Mouse (Mus musculus): ENCODE measurements around the gene E2f7. TPM values are rescaled to one million over a fixed set of nuclear protein-coding genes. Genes with fewer than 3 reads are reported as not detected.

Gene E2f7
- polyA plus RNA-seq, 1 experiment = 0.32 TPM

DNA sequence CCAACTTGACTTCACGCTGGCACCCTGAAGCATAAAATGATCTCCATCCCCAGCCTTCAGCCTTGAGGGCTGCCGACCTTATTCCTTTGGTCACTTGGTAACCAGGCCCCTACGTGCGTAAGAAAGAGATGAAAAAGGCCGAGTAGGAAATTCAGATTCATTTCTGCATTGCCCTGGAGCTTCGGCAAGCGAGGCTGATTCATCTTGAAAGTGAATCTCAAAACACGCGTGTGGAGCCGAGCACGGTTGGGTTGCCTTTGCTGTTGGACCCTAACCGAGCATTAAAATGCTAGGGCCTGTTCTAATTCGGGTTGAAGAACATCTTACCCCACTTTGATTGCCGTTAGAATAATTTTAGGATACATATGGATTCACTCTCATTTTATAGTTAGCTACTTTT lies 28.6 kb downstream of the E2f7 start:
- no peak for DNase-seq (ENCODE audit: low read depth)

DNA sequence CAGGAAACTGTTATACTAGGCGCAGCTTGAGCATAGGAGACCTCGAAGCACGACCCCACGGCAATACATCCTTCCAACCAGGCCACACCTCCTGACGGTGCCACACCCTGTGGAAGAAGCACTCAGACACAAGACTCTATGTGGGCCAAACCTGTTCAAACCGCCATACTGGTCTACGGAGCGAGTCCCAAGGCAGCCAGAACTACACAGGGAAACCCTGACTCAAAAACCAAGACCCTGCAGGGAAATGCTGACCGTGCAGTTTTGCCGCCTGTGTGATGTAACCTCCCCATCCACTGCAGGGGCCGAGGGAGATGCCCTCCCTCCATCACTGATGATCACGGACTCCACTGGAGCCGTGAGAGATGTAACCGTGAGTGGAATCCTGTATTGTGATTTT lies 36.5 kb downstream of the E2f7 start:
- DNase-seq (ENCODE audit: low read depth) = no peak

DNA sequence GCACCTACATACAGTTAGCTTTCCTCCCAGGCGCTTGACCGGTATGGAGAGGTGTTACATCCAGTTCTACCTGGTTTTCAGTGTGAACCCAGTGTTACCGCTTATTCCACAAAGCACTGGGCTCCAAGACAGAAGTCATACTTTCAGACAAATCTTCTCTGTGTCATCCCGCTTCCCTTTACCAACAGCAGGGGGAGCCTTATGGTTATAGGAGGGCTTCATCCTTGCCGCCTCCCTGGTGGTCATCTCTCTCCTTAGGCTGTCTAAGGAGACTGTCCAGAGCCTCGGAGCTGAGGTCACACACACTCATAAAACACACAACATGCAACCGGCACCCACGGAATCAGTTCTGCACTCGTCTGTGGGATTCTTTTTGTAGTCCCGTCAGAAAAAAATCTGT lies 37.4 kb downstream of the E2f7 start:
- no peak for DNase-seq (ENCODE audit: low read depth)

DNA sequence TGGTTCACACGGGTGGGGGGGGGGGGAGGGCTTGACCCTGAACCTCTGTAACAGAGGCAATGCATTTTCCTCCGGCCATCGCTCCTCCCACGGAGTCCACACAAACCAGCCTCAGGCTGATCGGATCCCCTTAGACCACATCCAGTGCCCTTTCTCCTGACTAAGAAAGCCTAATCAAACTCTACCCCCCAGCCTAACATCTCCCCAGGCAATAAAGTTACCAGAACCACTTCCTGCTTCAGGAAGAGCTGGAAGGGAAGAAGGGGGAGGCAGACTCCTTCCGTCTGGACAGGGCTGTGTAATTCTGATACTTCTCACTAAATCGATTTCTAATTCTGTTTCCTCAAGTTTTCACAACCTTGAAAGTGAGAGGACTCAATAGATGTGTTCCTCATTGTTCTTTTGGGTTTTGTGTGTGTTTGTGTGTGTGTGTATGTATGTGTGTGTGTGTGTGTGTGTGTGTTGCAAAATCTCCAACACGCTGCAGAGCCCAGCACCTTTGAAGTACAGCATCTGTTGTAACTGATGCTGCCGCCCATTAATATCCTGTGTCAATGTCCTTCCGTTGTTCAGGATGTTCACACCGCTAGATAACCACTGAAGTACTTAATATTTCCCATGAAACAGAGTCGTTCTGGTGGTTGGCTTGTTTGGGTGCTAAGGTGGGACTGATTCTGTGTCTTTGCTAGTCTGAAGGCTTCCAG lies 43.0 kb downstream of the E2f7 start:
- DNase-seq (ENCODE audit: low read depth) = no peak

DNA sequence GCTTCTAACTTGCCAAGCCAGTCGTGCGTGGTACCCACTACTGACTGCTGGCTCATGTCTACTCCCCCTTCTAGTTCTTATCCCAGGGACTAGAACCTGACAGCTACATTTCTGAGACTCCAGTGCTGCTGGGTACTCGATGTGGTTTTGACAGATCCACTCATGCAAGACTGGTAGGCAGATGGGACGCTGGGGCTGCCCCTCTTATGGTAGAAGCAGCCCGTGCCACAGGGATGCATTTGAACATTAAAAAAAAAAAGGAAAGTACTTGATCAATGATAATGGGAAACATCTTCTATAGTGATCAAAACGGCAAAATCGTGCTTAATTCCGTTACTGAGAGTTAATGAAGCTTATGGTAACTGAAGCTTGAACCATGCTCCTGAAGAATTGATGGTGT lies 44.4 kb downstream of the E2f7 start:
- no peak for DNase-seq (ENCODE audit: low read depth)

DNA sequence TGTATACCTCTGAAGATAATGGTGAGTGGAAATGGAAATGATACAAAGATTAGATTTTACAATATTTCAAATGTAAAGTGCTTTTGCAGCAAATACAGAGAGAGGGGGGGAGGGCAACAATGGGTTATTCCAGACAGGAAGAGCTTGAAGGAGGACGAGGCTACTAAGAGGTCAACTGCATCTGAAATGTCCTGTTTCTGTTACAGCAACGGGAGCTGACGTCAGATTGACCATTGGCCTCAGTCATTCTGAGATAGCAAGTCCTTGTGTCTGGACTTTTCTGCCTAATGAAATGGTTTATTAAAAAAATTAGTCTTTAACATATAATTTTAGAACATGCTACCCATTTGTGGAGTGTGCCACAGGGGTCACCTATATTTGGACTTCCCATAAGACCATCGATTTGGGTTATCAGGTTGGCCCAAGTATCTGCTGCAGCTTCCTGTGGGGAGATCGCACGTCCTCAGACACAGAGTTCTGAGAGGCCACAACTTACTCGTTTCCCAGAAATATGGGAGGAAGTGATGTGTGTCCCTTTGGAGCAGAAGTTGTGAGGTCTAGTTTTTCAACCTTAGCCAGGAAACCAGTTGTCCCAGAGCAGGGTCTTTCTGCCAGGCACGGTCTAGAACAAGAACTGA lies 48.0 kb downstream of the E2f7 start:
- DNase-seq (ENCODE audit: low read depth) = no peak

DNA sequence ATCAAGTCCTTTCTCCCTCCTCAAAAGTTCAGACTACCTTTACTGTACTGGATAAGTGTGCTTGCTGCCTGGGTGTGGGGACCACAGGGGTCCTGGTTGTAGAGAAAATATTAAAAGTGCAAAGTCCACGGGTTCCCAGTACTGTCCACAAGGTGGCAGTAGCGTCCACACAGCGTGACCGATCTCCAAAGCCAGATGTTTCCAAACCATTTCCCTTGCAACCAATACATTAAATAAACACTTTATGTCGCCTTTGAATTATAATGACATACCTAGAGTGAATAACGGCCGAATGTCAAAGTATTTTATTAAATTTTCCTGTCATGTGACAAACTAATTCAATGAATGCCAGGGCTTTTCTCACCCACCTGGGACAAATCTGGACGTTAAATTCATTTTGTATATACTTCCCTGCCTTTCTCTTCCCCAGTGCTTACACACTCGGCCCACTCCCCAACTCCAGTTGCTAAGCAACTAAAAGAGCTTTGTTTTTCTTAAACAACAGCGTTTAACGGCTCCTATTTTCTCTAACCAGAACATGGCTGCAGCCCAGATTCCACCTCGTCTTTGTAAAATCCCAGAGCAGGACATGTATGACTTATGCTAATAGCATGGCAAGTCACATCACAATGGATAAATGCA lies 49.4 kb downstream of the E2f7 start:
- DNase-seq (ENCODE audit: low read depth) = no peak

DNA sequence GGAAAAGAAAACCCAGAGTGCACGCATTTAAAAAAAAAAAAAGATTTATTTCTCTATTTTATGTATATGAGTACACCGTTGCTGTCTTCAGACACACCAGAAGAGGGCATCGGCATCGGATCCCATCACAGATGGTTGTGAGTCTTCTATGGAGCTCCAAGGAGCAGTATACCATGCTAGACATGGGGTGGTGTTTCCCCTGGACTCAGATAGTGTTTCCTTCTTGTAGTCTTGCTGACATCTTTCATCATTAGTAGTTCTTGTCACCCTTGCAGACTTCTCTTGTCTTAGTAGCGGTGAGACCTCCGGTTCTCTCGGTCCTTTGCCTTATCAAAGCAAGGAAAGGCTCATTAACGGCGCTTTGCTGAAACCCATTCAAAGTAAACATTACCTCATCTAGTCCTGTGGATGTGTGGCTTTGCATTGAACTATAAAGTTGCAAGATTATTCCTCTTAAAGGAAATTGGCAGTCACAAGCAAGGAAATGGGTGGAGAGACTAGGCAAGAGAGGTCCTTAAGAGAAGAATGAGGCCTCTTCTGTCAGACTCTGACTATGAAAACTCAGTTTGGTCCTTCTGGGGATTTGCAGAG lies 50.1 kb downstream of the E2f7 start:
- DNase-seq (ENCODE audit: low read depth) = no peak

DNA sequence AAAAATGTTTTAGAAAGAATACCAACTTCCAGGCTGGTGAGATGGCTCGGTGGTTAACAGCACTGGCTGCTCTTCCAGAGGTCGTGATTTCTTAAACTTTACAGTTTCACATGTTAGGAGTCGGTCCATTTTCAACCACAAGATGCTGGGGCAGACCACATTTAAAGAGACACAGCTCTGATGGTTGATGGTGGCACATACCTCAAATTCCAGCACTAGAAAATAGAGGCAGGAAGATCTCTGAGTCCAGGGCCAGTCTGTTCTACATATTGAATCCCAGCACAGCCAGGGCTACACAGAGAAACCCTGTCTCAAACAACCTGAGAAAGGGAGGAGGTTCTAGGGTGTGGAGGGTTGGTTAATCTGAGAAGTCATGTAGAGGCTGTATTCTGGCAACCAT lies 56.1 kb downstream of the E2f7 start:
- DNase-seq (ENCODE audit: low read depth) = no peak

DNA sequence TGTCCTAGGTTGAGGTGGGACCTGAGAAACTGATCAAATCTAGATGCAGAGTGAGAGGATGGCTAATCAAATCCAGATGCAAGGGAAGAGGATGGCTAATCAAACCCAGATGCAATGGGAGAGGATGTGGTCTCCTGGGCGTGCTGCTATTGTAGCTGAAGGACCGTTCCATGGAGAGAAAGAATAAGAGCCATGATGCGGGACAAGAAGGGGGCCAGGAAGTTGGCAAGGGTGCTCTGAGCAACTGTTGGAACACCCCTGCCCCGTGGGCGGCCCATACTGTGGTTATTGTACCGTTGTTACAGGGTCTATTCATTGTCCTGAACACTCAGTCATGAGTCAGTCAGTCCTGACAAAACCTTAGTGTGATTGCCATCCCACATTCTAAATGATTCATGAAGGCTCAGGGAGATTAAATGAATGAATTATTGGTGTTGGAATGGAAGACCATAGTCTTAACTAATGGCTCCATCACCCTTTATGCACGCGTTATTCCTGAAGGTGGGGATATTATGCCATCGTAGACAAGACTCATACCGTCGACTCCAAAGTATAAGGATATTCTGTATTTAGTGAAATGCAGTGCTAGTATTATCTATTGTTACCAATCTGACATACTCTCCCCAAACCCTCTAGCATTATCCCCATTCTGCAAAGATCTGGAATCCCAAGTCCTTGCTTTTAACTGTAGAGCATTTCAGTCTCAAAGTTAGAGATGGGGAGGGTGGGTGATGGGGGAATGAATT lies 59.2 kb downstream of the E2f7 start:
- peak; percentile 20 for DNase-seq (ENCODE audit: low read depth)

DNA sequence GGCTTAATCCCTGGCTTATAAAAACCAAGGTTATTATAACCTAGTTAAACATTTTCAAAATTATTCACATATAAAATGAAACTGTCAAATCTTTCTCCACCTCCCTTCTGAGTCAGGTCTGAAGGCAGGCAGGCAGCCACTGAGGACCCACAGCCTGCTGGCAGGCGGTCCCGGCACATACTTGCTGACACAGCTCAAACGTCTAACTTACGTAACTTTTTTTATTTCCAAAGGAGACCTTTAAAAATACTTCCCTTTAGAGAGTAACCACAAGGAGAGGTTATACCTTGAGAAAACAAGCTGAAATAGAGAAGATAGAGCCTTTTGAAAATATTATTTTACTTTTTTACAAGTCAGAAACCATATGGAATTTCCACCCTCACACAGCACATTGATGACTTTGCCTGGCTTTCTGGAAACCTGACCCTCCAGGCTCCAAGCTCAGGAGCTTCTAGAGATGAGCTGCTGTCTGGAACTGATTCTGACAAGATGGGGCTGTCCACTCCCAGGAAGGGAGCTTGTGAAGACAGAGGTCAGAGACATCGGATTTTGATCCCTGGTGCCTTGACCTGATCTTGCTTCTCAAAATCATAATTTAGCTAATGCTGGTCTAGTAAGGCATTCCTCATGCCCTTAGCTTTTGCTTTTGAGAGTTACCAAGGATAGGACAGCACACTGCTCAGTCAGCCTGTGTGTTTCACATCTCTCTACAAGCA lies 59.9 kb downstream of the E2f7 start:
- no peak for DNase-seq (ENCODE audit: low read depth)

DNA sequence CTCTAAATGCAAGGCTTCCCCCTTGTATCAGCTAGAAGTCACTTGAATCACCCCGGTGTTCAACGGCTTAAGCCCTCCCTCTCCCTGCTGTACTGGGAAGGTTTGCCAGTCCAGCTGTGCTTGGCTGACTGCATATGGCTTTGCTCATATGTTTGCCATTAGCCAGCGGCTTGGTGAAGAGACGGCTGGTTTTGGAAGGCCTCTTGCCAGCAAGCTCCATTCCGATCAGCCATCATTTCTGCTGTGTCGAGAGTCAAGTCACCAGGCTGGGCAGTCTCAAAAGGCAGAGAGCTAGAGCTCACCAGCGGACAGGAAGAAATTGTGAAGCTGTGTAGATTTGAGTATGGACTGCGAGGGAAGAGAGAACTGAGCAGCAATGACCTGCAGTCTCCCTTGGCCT lies 61.2 kb downstream of the E2f7 start:
- DNase-seq (ENCODE audit: low read depth) = no peak

DNA sequence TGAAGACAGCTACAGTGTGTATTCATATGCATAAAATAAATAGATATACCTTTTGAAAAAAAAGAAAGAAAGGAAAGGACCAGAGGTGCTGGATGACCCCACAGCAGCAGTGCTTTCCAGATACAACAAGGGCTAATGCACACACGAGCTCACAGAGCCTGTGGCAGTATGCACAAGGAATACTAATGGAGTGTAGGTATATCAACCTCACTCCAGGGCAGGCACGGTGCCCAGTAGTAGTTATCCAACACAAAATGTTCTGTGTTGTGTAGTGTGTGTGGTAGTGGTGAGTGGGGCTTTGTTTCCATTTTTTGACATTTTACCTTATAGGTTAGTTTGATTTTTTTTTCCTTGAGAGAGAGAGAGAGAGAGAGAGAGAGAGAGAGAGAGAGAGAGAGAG lies 65.3 kb downstream of the E2f7 start:
- DNase-seq (ENCODE audit: low read depth) = no peak

DNA sequence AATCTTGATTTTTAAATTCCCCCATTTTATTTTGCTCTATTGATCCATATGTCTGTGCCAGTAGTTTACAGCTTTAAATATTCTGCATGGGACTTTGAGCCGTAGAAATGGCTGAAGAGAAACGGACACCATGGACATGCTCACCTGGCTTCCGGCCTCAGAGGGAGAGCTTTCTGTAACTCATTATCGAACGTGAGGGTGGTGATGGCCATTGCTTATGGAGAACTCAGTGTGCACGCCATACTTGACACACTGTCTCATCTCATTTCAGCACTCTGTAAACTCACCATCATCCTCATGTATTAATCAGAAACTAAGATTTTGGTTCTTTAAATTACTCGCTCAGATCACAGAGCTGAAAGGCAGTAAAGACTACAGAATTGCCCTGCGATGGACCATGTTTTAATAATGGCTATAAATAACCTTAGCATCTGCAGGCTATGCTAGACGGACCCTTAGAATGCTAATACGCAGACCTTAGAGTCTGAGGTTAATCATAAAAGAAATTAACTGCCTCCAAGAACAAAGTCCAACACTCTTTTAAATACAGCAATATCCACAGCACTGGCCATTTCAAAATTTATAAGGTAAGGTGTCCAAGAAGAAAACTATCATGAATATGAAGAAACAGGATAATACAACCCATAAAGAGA lies 66.1 kb downstream of the E2f7 start:
- no peak for DNase-seq (ENCODE audit: low read depth)

DNA sequence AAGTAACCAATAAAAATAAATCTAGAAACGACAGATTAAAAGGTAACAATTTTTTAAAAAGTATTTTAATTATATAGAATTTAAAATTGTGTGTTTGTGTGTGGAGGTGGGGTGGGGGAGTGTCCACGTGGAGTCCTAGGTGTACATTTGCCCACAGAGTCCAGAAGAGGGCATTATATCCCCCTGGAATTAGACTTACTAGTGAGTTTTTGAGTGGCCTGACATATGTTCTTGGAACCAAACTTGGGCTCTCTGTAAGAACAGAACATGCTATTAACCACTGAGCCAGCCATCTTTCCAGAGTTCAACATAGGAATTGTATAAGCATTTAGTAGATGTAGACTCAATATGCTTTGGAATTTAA lies 66.6 kb downstream of the E2f7 start:
- DNase-seq (ENCODE audit: low read depth) = no peak

DNA sequence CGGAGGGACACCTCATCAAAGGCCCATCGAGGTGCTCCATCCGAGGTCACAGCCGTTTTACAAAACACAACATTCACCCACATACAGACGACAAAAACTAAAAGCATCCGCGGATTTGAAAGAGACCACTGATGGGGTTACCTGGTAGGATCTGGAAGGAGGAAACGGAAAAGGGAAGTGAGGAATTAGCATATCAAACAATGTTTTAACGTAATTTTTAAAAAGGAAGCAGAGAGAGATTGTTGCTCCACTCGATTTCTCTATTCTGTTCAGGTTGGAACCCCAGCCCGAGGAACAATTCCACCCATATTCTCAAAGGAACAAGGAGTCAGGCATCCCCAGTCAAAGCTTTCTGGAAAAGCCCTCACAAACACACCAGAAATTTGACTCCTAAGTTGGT lies 75.9 kb downstream of the E2f7 start:
- DNase-seq (ENCODE audit: low read depth) = no peak

DNA sequence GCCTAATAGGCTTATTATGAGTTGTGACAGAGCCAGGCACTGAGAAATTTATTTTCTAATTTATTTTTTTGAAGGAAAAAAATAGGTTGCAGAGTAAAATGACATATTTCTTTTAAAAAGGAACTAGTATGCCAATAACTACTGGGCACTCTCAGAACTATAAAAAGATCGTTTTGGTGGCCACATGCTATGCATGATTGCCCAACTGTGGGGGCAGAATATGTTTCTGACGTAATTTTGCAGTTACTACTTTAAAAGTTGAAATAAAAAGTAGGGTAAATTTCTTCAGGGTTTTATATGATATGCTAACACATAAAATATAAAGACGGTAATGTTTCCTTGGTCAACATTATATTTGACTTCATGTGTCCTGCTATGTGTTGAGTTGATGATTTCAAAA lies 76.5 kb downstream of the E2f7 start:
- DNase-seq (ENCODE audit: low read depth) = no peak

DNA sequence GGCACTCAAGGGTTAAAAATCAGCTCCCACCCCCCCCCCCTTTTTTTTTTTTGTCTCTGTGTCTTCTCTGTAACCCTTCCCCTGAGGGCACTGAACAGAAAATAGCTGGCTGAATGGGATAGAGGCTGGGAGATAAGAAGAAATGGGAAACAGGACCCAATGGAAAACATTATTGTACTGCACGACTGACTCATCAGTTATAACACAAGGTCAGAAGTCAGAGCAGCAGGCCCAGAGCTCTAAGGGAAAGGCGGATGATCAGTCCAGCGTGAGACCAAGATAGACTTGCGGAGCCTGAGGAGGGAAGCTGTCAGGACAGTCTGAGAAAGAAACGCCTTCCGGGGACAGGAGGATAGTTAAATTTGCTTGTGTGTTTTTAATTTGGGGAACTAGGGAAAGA lies 87.1 kb downstream of the E2f7 start:
- DNase-seq (ENCODE audit: low read depth) = no peak

DNA sequence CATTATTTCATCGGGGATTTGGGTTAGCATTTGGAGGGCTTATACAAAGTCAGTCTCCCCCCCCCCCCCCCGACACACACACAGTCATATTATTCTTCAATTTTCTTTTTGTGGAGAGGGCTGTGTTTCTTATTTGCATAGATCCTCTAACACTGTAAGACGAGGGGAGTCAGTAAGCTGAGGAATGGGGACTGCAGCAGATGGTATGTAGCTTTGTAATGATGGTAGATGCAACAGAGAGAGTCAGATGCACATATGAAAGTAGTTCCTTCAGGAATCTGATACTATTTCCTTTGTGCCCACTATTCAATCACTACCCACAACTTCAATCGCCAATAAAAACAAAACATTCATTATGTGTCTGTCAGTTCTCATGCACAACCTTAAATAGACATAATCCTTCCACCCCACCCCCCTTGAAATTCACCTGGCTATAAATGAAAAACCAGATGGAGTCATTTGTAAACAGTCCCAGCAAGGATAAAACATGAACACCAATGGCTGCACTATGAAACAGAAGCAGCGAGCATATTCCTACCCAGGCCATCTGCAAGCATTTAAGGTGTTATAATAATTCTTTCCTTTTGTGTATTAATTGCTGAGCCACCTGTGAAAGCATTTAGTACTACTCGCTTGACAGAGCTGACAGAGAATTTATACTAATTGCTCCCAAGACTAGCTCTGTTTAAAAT lies 90.0 kb downstream of the E2f7 start:
- DNase-seq (ENCODE audit: low read depth) = no peak

All from gonadal fat pad, adult 2 months (tissue).